Mouse (Mus musculus) neural tube, postnatal 0 days (tissue): ENCODE data around the gene Shisa3. TPM values are rescaled to one million over a fixed set of nuclear protein-coding genes. Genes with fewer than 3 reads are reported as not detected.

ENCODE experiments used
- microRNA-seq: library from miRNA; unstranded; fragments of <30 nt; microRNA quantifications from one replicate; pipeline ENCODE4, GENCODE M21; 2016
- polyA plus RNA-seq: library from polyadenylated mRNA; unstranded; fragments of >200 nt; fragmentation: Nextera tagmentation; extraction: Ambion mirVana; gene quantifications from 2 replicates; pipeline ENCODE4 v1.2.1, GENCODE M21; 2015

Gene Shisa3
- 2.8 and 3.1 TPM in 2 replicates for polyA plus RNA-seq

GRCm38 (mm10) chr5:67607804-67608673, at the start of gene Shisa3:
Gene Shisa3, plus strand, starts transcription at chr5:67607882.

Small RNAs within 50 kb of the gene (microRNA-seq; reads per million reads assigned to microRNA genes)
- not detected for gene Gm23617

Other genes with a start within 250 kb of the Shisa3 start
- 7.7 and 9.2 TPM in 2 replicates for gene Bend4, start 179.6 kb upstream of the Shisa3 start, polyA plus RNA-seq
- gene Atp8a1, start 239.6 kb downstream of the Shisa3 start, polyA plus RNA-seq: 45.9 and 49.1 TPM in 2 replicates